Mouse (Mus musculus) NIH3T3 (cell line): ENCODE data around the gene Vps11.
"Not testable (repeated sequence)": the region's sequence is repeated elsewhere in the genome, so short reads cannot be mapped to it uniquely, and the experiment has no call there.

Experiments
- DNase-seq: peaks from one replicate; pipeline ENCODE4 v3.0.0-alpha.2; 2012; ENCODE audit warnings: low read depth

The Vps11 gene

DNA sequence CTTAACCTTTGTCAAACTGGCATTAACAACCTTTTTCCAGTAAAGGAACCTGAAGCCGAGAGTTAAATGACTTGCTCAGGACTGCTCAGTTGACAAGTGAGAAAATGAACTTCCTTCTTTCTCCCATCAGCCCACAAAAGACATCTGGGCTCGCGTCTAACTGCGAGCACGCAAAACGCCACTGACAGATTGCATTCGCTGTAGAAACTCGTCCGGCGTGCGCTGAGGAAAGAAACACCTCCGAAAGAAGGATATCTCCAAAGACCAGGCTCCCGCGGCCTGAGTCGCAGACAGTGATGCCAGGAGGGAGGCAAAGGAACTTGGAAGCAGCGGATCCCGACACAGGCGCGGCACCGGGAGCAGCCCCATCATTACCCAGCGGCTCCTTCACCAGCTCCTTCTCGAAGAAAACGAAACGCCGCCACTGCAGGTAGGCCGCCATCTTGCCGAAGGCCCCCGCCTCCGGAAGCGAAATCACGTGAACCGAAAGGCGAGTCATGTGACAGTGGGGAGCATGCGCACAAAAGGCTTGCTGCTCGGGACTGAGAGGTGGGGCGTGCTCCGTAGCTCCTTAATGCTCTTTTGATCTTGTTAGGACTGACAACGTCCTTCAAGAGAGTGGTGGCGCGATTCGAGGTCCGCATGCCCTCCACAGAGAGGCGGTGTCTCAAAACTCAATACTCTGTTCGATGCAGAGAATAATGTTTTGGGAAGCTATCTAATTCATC is at the start of gene Vps11:
TSS of gene Vps11 (minus strand) at position 481 of the 728 bp plus-strand sequence.
- DNase-seq: peak; percentile 97

GRCm38 (mm10) chr9:44410647-44411336 is 49.3 kb upstream of the Vps11 start:
- no peak for DNase-seq

- not testable (repeated sequence) for DNase-seq
These were observed 47.2 kb upstream of the Vps11 start for GRCm38 (mm10) chr9:44408693-44409092.

GRCm38 (mm10) chr9:44407752-44408097 is 46.3 kb upstream of the Vps11 start:
- DNase-seq: no peak

DNA sequence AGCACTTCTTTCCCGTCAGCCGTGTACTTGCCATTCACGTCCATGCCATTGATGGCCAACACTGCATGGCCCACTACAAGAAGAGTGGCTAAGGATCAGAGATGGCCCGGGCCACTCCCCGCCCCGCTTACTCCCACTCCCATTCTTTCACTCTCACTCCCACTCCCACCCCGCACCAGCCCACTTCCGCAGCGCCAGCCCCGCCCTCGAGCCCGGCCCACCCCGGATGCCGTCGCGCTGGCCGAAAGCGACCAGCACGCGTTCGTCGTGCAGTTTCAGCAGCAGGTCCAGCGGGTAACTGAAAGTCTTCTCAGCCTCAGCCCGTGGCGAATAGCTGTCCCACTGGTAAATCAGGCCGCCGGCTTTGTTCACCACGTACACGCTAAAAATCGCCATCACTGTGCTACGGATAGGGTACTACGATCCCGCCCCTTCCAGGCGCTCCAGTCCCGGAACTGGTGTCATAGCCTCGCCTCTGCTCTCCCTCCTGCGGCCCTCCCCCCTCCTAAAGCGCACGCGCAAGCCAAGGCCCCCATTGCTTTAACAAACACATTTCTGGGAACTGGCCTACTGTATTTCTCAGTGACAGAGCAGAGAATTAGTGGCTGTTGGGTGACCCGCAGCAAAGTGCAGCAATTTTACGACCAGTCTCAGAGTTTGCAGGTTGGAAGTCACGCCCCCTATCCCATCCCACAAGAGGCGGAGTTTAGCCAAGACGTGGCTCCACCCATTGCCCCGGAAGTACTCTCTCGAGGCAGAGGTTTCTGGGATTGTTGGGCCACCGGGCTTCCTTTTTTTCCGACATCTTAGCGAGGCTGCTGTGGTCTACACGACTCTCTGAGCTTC is 45.7 kb upstream of the Vps11 start, which contains the start of the genes Rps25 and Trappc4:
TSS of gene Rps25 (plus strand) at position 234 of the 846 bp plus-strand sequence.
TSS of gene Trappc4 (minus strand) at position 695 of the 846 bp plus-strand sequence.
- DNase-seq: peak; percentile 93

GRCm38 (mm10) chr9:44405011-44405410 is 43.5 kb upstream of the Vps11 start:
- no peak for DNase-seq

DNA sequence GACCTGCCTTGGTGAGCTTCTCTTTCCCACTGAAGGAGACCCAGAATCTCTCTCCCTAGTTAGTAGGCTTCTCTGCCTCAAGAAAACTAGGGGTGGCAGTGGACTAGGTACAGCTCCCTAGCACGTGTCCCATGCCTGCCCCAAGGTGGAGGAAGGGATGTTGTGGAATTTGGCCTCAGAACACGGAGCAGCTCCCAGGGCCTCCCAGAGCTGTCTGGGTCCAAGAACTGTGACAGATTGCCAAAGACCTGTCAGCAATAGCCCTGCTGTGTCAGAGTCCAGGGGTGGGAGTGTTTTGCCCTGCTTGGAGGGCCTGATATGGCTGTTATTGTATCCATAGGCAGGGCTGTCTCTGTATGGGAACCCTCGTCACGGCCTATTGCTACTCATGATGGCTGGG is 39.6 kb upstream of the Vps11 start:
- DNase-seq: no peak

GRCm38 (mm10) chr9:44399795-44400114 is 38.3 kb upstream of the Vps11 start:
- no peak for DNase-seq

DNA sequence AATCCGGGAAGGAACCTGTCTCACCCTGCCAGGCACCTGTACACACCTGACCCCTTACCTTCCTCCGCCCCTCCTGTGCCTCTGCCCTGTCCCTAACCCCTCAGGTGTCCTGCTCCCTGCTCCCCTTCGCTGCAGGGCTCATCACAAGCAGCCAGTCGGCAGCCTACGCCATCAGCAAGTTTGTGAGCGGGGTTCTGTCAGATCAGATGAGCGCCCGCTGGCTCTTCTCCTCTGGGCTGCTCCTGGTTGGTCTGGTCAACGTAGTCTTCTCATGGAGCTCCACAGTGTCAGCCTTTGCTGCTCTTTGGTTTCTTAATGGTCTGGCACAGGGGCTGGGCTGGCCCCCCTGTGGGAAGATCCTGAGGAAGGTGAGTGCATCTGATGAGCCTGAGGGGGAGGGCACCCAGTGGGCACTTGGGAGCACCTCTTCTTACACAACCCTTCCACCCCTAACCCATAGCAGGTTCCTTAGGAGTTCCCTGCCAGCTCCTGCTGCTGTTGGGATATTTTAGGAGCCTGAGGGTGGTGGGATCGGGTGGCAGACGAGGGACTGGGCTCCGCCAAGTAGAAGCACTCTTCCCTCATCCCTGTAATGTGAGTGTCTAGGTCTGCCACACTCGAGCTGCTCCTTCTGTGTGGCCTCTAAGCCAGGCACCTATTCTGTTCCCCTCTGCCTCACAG is 37.8 kb upstream of the Vps11 start:
- DNase-seq: no peak

- no peak for DNase-seq
These were observed 37.1 kb upstream of the Vps11 start for GRCm38 (mm10) chr9:44398551-44398950.

- DNase-seq: no peak
These were observed 36.6 kb upstream of the Vps11 start for GRCm38 (mm10) chr9:44398087-44398486.

DNA sequence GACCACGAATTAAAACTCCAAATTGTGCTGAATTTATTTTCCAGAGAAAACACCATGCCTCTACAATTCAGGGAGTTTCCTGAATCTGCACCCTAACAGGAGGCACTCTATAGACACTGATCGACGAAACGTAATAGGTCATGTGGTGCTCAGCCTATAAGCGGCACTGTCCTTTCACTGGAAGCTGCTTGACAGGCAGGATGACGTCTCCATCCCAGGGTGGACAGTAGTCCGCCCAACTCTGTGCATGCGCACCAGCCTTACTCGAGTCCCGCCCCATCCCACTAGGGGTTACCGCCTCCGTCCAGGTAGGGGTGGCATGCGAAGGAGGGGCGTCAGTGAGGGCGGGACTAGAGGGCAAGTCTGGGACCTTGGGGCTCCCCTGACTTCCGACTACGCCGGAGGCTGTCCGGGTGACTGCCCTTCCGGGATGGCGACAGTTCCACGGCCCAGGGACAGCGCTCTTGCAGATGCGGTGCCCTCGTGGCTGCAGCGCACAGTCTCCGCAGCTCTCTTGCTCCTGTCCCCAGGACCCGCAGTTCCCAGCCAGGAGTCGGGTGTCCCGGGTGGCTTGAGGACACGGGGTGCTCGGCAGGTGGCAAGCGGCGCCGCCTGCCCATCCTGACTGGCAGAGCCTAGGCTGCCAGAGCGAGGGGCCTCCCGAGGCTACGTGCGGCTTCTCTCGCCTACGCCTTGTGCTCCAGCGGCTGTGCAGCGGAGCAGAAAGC is 35.4 kb upstream of the Vps11 start, which contains the start of gene Slc37a4:
TSS of gene Slc37a4 (plus strand) at position 169 of the 728 bp plus-strand sequence.
- peak; percentile 92 for DNase-seq

DNA sequence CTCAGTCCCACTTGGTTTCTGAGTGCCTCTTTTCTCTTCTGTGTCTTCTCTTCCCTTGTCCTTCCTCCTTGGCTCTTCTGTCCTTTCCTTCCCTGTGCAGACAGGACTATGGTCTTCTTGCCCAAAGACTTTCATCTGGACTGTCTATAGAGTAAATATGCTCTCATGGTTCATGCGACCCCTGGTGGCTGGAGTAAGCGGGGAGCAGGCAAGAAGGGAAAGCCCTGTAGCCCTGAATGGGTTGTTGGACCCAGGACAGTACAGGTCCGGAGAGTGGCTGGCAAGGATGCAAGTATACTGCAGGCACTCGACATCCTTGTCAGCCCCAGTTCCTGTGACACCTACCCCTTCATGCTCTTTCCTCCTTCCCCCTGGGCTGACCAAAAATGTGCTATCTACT is 30.0 kb upstream of the Vps11 start:
- DNase-seq: peak; percentile 82

DNA sequence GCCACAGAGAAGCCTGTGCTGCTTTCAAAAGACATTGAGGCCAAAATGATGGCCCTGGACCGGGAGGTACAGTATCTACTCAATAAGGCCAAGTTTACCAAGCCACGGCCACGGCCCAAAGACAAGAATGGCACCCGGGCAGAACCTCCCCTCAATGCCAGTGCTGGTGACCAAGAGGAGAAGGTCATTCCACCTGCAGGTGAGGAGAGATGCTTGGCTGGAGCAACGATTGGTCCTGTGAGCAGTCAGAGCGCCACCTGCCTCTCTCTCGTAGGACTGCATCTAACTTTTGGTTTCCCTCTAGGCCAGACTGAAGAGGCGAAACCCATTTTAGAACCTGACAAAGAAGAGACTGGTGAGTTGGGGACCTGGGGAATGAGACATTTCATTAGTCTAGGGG is 27.8 kb upstream of the Vps11 start:
- DNase-seq: peak; percentile 57

DNA sequence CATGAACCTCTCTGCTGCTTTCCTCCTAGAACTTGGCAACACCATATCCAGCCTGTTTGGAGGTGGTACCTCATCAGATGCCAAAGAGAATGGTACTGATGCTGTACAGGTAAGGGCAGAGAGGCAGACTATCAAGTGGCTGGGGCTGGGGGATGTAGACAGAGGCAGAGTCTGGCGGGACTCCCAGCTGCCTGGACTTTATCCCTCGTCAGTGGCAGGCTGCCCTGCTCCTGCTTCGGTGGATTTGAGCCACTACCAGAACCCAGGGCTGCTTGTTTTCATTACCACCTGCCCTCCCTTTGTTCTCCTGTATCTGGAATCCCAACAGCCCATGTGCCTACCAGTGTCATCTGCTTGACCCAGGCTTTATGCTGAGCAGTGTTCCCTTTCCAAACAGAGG is 25.8 kb upstream of the Vps11 start:
- no peak for DNase-seq

GRCm38 (mm10) chr9:44384596-44384995 is 23.1 kb upstream of the Vps11 start:
- no peak for DNase-seq

DNA sequence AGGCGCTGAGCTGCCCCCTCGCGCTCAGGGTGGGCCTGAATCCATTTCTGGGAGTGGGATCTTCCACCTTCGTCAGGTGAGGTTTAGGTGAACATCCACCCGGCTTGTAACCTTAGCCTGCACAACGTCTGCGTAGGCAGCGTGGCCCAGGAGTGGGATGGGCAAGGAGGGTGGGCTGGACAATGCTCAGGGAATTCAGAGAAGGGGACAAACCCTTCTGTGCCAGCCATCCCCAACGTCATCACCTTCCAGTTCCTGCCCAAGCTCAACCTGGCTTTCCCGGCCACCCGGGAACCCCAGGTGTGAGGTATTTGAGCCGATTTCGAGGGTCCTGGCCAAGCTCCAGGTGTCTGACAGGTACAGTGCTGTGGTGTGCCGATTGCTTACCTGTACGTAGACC is 18.4 kb upstream of the Vps11 start:
- no peak for DNase-seq

GRCm38 (mm10) chr9:44379054-44379834 is 17.8 kb upstream of the Vps11 start, which contains the start of gene Hyou1:
Gene Hyou1, plus strand, starts transcription at chr9:44379490.
- DNase-seq: peak; percentile 97

- no peak for DNase-seq
These were observed 16.8 kb upstream of the Vps11 start for GRCm38 (mm10) chr9:44378153-44378730.

- DNase-seq: not testable (repeated sequence)
These were observed 15.9 kb upstream of the Vps11 start for GRCm38 (mm10) chr9:44377335-44377734.
